Mouse (Mus musculus): ENCODE data around the gene Hist1h2bq.
"Not testable (repeated sequence)": the region's sequence is repeated elsewhere in the genome, so short reads cannot be mapped to it uniquely, and the experiment has no call there.

Hist1h2bq gene

DNA sequence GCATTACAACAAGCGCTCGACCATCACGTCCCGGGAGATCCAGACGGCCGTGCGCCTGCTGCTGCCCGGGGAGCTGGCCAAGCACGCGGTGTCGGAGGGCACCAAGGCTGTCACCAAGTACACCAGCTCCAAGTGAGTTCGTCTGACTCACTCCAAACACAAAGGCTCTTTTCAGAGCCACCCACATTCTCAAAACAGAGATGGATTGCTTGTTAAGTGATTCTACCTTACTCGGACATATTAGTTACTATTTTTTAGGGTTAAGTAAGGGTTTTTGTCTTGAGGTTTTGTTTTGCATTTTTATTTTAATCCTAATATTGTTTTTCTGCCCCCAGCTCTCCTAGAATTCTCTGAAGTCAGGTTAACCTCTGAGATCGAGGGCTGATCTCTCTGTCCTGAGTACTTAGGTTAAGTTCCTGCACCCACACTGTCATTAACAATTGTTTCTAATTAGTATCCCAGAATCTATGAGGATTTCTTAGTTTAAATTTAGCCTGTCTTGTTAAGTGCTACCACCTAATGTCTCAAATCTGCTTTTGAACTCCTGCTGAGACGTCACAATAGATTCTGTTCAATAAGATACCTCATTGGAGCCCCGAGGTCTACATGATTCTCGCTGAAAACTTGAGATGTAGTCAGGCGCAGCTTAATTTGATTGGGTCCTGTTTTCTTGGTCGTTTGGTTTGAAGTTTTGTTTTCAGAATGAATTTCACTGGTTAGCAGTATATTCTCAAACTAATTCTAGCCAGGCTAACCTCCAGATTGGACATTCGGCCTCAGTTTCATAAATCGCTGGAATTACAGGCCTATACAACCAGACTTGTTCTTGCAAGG is 22.0 kb downstream of the Hist1h2bq start:
- no peak for DNase-seq (ENCODE audit: low spot score)

DNA sequence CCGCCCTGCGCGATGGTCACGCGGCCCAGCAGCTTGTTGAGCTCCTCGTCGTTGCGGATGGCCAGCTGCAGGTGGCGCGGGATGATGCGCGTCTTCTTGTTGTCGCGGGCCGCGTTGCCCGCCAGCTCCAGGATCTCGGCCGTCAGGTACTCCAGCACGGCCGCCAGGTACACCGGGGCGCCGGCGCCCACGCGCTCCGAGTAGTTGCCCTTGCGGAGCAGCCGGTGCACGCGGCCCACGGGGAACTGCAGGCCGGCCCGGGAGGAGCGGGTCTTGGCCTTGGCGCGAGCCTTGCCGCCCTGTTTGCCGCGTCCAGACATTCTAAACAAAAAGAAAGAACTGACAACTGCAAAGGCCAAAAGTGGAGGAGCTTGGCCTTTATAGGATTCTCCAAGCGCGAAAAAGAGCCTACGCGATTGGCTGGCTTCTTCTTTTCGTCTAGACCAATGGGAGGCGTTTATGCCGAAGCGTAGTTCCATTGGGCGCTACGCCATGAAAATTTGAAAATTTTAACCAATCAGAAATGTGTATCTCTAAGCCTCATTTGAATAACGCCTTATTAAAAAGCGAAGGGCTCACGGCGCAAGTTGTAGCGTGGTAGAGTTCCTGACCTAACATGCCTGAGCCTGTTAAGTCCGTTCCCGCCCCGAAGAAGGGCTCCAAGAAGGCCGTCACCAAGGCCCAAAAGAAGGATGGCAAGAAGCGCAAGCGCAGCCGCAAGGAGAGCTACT is 22.9 kb downstream of the Hist1h2bq start, which contains the start of the genes Hist1h2an and Hist1h2bp:
Gene Hist1h2an (minus strand): TSS at position 320 of the 731 bp plus-strand sequence.
Gene Hist1h2bp (plus strand): TSS at position 563 of the 731 bp plus-strand sequence.
- peak; percentile 96 for DNase-seq (ENCODE audit: low spot score)

DNA sequence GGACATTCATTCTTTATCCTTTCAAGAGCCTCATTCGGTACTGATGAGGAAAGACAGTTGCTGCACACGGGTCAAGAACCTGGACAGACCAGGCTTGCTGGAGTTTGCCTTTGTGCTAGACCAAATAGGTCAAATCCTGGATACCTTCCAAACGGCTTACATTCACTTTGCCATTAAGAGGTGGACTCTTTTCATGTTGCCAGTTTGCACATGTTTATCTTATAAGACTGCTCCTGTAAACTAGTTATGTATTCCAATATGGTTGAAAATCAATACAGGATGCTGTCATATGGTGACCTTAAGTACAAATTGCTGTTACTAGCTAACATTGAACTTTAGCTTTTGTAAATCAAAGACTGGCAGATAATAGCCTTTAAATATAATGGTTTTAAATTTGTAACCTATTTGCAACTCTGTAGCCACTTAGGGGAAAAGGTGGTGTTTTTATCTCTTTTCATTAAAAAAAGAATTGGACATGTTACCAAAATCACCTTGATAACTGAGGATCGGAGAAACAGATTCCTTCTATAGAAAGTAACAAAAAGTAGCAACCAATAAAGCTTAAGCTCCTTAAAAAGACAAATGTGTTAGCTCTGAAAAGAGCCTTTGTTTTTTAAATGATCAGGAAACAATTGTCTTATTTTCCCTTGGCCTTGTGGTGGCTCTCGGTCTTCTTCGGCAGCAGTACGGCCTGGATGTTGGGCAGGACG is 23.7 kb downstream of the Hist1h2bq start:
- no peak for DNase-seq (ENCODE audit: low spot score)

DNA sequence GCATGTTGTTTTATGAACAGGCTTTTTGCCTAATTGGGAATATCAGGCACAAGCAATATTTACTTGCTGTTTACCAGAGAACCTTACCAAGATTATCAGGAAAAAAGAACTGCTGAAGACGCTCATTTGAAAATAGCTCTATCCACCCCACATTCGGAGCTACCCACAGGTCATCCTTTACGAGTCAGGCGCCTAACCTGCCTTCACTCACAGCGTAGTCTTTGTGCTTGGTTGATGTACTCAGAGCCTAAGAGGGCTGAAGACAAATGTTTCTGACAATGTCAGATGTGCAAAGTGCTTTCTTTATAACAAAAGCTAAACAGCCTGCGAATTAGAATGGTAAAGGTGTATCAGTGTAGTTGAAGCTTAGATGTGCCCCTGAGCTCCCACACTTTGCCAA is 25.7 kb downstream of the Hist1h2bq start:
- no peak for DNase-seq (ENCODE audit: low spot score)

DNA sequence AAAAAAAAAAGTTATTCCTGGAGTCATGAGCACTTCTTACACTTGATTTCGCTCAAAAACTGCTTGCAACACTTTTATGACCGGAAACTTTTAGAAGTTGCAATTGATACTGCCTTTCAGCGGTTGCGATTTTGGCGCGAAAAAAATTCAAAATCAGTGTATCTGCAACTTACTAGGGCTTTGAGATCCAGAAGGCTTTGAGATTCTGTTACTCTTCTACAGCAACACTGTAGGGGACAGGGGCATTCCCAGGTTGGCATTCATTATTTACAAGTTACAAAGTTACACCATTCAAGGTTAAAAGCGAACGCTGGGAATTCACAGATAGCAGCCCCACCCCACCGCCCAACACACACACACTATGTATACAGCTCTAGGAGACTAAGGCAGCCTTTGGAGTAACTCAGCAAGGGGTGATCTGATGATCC is 26.2 kb downstream of the Hist1h2bq start:
- DNase-seq (ENCODE audit: low spot score): peak; percentile 11

GRCm38 (mm10) chr13:21783255-21783617 is 26.8 kb downstream of the Hist1h2bq start, which contains the start of gene Hist1h3i:
Gene Hist1h3i (minus strand): TSS chr13:21783370.
- peak; percentile 85 for DNase-seq (ENCODE audit: low spot score)

DNA sequence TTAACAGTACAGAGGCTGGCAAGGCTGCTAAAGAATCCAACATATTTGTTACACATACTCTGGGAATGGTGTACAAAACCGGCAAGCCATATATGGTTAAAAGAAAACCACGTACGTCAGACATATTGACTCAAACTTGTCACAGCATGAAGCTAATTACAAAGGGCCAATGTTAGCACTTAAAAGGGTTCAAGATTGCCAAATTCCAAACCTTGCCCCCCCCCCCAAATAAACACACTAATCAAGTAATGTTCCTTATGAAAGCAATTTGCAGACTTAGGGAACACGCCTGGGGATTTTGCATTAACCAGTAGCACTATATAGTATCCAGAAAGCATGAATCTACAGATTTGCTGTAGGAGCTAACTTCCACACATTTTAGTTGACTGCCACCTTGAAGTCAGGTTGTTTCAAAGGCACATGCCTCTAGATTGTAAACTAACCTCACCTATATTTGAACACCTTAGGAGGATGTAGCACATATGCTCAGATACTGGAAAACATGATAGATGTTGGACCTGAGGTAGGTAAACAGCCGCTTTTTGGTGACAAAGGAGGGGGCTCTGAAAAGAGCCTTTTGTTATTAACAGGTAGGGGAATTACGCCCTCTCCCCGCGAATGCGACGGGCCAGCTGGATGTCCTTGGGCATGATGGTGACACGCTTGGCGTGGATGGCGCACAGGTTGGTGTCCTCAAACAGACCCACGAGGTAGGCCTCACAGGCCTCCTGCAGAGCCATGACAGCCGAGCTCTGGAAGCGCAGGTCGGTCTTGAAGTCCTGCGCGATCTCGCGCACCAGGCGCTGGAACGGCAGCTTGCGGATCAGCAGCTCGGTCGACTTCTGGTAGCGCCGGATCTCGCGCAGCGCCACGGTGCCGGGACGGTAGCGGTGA is 27.4 kb downstream of the Hist1h2bq start:
- DNase-seq (ENCODE audit: low spot score): not testable (repeated sequence)

DNA sequence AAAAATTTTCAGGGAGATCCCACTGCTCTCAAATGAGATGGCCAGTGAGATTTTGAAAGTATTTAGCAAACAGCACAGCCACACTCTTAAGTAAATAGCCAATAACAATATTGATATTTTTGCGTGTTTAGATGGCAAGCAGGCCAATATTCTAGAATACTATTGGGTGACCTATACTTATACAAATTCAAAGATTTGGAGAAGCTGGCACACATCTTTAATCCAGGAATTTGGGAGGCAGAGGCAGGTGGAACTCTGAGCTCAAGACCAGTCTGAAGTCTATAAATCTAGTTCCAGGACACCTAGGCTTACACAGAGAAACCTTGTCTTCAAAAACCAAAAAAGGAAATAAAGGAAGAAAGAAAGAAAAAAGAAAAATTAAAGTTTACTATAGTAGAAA is 28.4 kb downstream of the Hist1h2bq start:
- no peak for DNase-seq (ENCODE audit: low spot score)

DNA sequence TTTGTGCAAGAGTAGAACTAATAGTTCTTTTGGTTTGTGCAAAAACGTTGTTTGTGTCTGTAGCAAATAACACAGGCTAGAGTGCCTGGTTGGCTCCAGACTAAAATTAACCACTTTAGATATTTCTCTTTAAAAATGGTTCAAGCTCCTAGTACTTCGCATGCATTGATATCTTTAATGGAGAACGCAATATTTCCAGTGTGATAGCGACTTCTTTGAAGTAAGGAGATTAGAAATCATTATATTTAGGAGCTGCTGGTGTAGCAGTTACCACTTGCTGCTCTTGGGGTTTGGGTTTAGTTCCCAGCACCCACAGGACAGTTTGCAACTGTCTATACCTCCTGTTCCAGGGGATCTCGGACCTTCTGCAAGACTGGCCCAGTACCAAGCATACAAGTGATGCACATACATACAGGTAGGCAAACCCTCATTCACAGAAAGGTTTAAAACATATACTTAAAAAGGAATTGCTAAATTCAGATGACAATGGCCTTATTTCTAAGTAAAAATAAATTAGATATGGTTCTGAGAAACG is 28.9 kb downstream of the Hist1h2bq start:
- no peak for DNase-seq (ENCODE audit: low spot score)

DNA sequence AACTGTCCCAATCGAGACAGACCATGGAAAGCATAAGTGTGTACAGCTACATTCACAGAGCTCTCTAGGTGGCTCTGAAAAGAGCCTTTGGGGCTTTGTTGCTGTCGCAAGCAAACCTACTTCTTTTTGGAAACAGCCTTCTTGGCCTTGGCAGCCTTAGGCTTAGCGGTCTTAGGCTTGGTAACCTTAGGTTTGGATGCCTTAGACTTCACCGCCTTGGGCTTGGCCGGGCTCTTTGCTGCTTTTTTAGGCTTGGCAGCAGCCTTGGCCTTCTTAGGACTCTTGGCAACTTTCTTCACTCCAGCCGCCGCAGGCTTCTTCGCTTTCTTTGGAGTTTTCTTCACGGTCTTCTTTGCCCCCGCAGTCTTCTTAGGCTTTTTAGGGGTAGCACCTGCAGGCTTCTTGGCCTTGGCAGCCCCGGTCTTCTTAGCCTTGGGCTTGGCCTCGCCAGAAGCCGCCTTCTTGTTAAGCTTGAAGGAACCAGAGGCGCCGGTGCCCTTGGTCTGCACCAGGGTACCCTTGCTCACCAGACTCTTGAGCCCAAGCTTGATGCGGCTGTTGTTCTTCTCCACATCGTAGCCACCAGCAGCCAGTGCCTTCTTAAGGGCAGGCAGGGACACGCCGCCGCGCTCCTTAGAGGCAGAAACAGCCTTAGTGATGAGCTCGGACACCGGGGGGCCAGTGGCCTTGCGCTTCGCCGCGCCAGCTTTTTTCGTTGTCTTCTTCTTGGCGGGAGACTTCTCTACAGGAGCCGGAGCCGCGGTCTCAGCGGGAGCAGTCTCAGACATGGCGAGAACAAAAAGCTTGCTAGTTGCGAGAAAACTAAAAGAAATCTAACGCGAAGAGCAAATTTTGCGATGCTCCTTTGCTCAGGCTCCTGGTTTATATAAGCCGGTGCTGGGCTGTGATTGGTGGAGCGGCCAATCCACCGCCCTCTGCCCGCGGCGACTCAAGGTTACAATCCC is 29.9 kb downstream of the Hist1h2bq start, which contains the start of gene Hist1h1b:
Gene Hist1h1b (minus strand): TSS at position 859 of the 965 bp plus-strand sequence.
- DNase-seq (ENCODE audit: low spot score): peak; percentile 34

GRCm38 (mm10) chr13:21778814-21779766 is 30.9 kb downstream of the Hist1h2bq start:
- DNase-seq (ENCODE audit: low spot score): peak; percentile 91
